In the genomic region with DNA sequence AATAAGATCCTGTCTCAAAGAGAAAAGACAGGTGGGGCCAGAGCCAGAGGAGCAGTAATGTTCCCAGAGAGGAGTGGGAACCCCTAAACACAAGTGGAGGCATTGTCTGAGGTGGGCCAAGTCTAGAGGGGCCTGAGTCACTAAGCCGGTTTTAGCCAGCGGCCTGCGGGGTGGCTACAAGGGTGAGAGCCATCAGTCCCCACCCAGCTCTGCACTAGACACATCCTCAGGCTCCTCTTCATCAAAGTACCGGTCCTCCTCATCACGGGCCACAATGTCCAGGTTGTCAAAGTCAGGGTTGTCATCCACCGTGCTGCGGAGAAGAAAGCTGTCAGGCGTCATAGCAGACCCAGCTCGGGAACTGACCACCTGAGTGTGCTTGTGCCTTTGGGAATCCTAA, we compare ENCODE assay signal across 1 mouse cellular context.
TF ChIP-seq lines count a peak whose summit lies in the region.

No protein-coding gene starts in this region.

TF ChIP-seq in MEL, 35 proteins besides CTCF, POLR2A, EP300 and RAD21:
- 0 out of 2 replicates have a peak, but pooled peaks have one; percentile 30 for TF ChIP-seq ZMIZ1 (IDR thresholded peaks at IDR 0.05; ENCODE audit: low read depth, low read length)
- no peak for TF ChIP-seq MYC (IDR thresholded peaks at IDR 0.05; ENCODE audit: low read depth, low read length)
- TF ChIP-seq UBTF (IDR thresholded peaks at IDR 0.05; ENCODE audit: borderline replicate concordance, insufficient read depth, low read depth, low read length) = no peak
- peak; percentile 40; the same call in 1 of the 2 replicates for TF ChIP-seq NELFE (IDR thresholded peaks at IDR 0.05; ENCODE audit: low read depth, low read length)
- no peak for TF ChIP-seq MAX (IDR thresholded peaks at IDR 0.05; ENCODE audit: low read length)
- no peak for TF ChIP-seq MXI1 (IDR thresholded peaks at IDR 0.05; ENCODE audit: low read depth, low read length)
- TF ChIP-seq NRF1 (IDR thresholded peaks at IDR 0.05; ENCODE audit: insufficient read depth, low read depth, low read length, poor library complexity, severe bottlenecking) = no peak
- no peak for TF ChIP-seq SIN3A (IDR thresholded peaks at IDR 0.05; ENCODE audit: low read length)
- TF ChIP-seq USF1 (IDR thresholded peaks at IDR 0.05; ENCODE audit: low read depth, low read length) = no peak
- no peak for TF ChIP-seq E2F4 (IDR thresholded peaks at IDR 0.05; ENCODE audit: borderline replicate concordance, low read depth, low read length)
- TF ChIP-seq RCOR1 (IDR thresholded peaks at IDR 0.05; ENCODE audit: low read depth, low read length) = no peak
- no peak for TF ChIP-seq MAZ (IDR thresholded peaks at IDR 0.05; ENCODE audit: low read depth, low read length)
- no peak for TF ChIP-seq MEF2A (IDR thresholded peaks at IDR 0.05; ENCODE audit: extremely low read depth, insufficient replicate concordance, low read depth, low read length, poor library complexity, severe bottlenecking)
- TF ChIP-seq BHLHE40 (IDR thresholded peaks at IDR 0.05; ENCODE audit: borderline replicate concordance, low read depth, low read length) = no peak
